Mouse (Mus musculus) thymus, adult 2 months (tissue): Measurements from ENCODE around the gene Olfr694.

ENCODE experiments used
- CTCF ChIP-seq: fragments of 200-500 bp; IDR thresholded peaks from 2 replicates; pipeline ENCODE4 v1.5.1; 2012; ENCODE audit warnings: mild to moderate bottlenecking, control low read depth, low read length, moderate library complexity, borderline replicate concordance; ENCODE audit not compliant: control insufficient read depth, poor library complexity, insufficient read depth; ENCODE audit errors: extremely low read depth
- POLR2A ChIP-seq: fragments of 200-500 bp; IDR thresholded peaks from 2 replicates; pipeline ENCODE4 v1.6.1; 2012; ENCODE audit warnings: mild to moderate bottlenecking, low read length, control low read depth, moderate library complexity; ENCODE audit not compliant: control insufficient read depth, poor library complexity, insufficient read depth; ENCODE audit errors: extremely low read depth

DNA sequence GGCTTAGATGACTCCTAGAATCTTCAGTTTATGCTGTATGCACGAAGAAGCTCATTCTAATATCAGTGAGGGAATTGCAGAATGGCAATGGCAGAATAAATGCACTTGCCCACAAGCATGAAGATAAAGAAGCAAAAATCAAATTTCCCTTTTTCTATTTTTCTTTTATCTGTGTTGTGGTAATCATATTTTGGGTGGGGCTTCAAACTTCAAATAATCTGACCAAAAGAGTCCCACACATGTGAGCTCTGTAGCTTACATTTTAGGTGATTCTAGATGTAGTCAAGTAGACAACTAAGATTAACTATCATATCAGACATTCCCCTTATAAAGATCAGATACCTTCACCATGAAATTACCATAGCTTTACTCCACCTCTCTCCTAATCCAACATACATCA is 41.8 kb downstream of the Olfr694 start:
- TF ChIP-seq CTCF: no peak
- no peak for TF ChIP-seq POLR2A
